Mouse (Mus musculus) lung, adult 2 months (tissue): Measurements from ENCODE around the gene Il23r.

Source experiments
- CTCF ChIP-seq: fragments of 200-500 bp; IDR thresholded peaks from 2 replicates; pipeline ENCODE4 v1.5.1; 2011; ENCODE audit warnings: mild to moderate bottlenecking, low read length, control low read depth; ENCODE audit not compliant: insufficient read depth
- POLR2A ChIP-seq: fragments of 200-500 bp; IDR thresholded peaks from 2 replicates; pipeline ENCODE4 v1.6.1; 2011; ENCODE audit warnings: low read depth, mild to moderate bottlenecking, control low read depth, low read length, borderline replicate concordance; ENCODE audit errors: extremely low read depth

DNA sequence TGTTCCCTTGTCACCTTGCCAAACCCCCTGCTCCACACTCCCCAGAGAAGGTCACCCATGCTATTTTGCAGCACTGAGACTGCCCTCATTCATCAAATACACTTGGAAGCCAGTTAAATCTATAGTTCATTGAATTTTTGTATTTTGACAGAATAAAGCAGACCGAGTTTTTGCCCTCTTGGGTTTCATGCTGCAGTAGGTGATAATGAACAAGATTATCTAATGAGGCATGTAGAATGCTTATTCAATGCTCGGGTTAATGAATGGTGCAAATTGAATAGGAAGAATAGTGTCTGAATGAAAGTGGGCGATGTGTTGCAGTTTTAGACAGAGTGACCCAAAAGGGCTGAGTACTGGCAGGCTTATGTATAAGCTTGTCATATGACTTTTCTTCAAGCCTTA lies 86.4 kb downstream of the Il23r start:
- TF ChIP-seq CTCF (no peak), POLR2A (no peak)
